Mouse (Mus musculus) kidney, adult 2 months (tissue): ENCODE measurements around the gene Add1. TPM values are rescaled to one million over a fixed set of nuclear protein-coding genes. Genes with fewer than 3 reads are reported as not detected.

Source experiments
- DNase-seq: peaks from one replicate; pipeline ENCODE4 v3.0.0; 2021
- H3K27ac ChIP-seq: fragments of 200-500 bp; 2 replicates; pipeline ENCODE4 v1.5.1; 2012; ENCODE audit warnings: low read depth, low read length, control low read depth, inconsistent platforms; ENCODE audit not compliant: insufficient read depth
- H3K27me3 ChIP-seq: fragments of 200-500 bp; replicated peaks from 2 replicates; pipeline ENCODE4 v1.6.1; 2012; ENCODE audit warnings: mild to moderate bottlenecking, moderate library complexity, low read length, inconsistent platforms; ENCODE audit not compliant: control insufficient read depth, insufficient read depth
- H3K36me3 ChIP-seq: fragments of 200-500 bp; 2 replicates; pipeline ENCODE4 v1.6.1; 2012; ENCODE audit warnings: mild to moderate bottlenecking, moderate library complexity, low read length, inconsistent platforms; ENCODE audit not compliant: control insufficient read depth, insufficient read depth
- H3K4me1 ChIP-seq: fragments of 200-500 bp; 2 replicates; pipeline ENCODE4 v1.6.1; 2011; ENCODE audit warnings: low read length; ENCODE audit not compliant: control insufficient read depth, insufficient read depth
- H3K4me3 ChIP-seq: fragments of 200-500 bp; 2 replicates; pipeline ENCODE4 v1.5.1; 2011; ENCODE audit warnings: mild to moderate bottlenecking, low read depth, low read length, control low read depth; ENCODE audit not compliant: insufficient read depth
- CTCF ChIP-seq: fragments of 200-500 bp; conservative IDR thresholded peaks from 2 replicates; pipeline ENCODE4 v1.5.1; 2011; ENCODE audit warnings: low read depth, mild to moderate bottlenecking, control low read depth, low read length, moderate library complexity, mixed read lengths; ENCODE audit not compliant: insufficient read depth, insufficient read length
- POLR2A ChIP-seq: fragments of 200-500 bp; IDR thresholded peaks from one replicate; pipeline ENCODE4 v1.6.1; 2011; ENCODE audit warnings: low read depth, low read length, control low read depth
- WGBS: fragments of 180-500 bp; shearing (Covaris S2); methylation state at CpG from one replicate; pipeline ENCODE4 v1.1.7; 2018; 5-methylcytosine and 5-hydroxymethylcytosine counted together
- polyA plus RNA-seq: library from polyadenylated mRNA; depleted of rRNA; stranded (reverse); fragments of >200 nt; gene quantifications from 2 replicates; pipeline ENCODE4 v1.2.3, GENCODE M21; 2012

Add1 gene
- polyA plus RNA-seq, 1 experiment = 129 TPM

DNA sequence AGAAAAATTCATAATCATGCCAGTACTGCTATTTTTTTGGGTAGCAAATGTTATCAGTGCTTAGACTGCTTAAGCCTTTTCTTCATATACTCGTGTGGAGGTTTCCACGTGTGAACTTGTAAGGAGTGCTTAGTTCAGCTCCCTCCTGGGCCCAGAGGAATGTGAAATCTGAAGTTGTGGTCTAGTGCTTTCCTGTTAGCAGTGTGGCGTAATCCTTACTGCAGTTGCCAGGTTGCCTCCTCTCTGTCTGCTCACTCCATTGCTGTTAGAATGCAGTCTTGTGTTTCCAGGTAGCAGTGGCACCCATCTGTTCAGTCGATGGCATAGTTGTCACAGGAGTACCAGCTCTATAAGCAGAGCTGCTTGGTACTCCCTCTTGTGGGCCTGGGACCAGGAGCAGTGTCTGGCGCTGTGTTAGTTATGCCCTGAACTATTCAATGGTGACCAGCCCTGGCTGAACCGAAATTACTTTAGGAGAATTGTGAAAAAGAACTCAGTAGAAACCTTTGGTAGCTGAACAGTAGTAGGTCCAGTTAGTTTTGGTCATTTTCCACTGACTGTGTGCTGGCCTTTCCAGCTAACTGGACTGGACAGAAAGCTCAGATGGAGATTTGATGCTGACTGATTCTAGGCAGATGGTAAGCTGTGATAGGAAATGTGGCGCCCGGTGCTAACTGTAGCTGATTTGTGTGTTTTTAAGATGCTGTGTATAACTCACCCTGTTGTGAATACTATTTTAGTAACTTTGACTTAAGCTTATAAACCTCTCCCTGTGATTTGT lies 33.8 kb downstream of the Add1 start:
- Histone ChIP-seq H3K4me1 (no peaks in the 10 kb centered on the region), H3K27me3 (no peaks in the 10 kb centered on the region), H3K4me3 (no peak overlapping the region), H3K27ac (no peak overlapping the region), H3K36me3 (peaks cover 1% of the 10 kb centered on the region)
- DNase-seq = no peak
- TF ChIP-seq CTCF = no peak; the same call in 1 of the 2 replicates
- TF ChIP-seq POLR2A = no peak
- WGBS = 71% methylated on average over 8 of the region's 8 CpGs

DNA sequence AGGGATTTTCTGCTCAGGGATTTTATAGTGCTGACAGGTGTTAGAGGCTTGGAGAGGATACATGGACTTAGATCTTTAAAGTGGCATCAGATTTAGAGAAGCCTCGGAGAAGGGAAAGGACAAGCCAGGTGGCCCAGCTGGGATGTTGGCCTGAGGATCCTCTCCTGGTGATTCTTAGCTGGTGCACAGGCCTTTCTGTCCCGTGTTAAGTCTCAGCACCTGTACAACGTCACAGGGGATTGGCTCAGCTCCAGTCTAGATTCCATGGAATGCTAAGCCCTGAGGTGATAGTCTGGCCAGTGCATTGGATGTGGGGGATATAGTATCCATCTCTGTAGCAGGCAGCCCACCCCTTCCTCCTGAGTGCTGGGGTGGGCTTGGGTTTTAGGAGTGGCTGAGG lies 34.8 kb downstream of the Add1 start:
- H3K4me3 ChIP-seq = no peak overlapping the region
- no peaks in the 10 kb centered on the region for H3K4me1 ChIP-seq
- WGBS = 43% methylated on average over 3 of the region's 3 CpGs
- peaks cover 1% of the 10 kb centered on the region; the same call in 1 of the 2 replicates for H3K36me3 ChIP-seq
- no peak overlapping the region for H3K27ac ChIP-seq
- TF ChIP-seq POLR2A = no peak
- TF ChIP-seq CTCF = no peak
- H3K27me3 ChIP-seq = no peaks in the 10 kb centered on the region
- no peak for DNase-seq

DNA sequence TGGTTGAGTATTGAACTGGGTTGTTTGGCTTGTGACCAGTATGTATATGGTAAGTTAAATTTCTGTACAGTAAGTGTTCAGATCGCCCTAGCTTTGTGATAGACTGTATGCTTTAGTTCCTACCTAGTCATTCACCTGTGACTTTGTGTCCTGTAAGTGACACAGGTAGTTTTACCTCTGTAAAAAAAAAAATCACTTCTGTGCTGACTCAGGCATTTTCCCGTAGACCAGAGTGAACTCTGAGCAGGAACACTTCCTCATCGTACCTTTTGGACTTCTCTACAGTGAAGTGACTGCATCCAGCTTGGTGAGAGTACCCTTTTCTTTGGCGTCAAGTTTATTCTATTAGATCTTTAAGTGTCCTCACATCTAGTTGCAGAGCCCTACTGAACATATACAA lies 36.5 kb downstream of the Add1 start:
- Histone ChIP-seq H3K4me1 (no peaks in the 10 kb centered on the region), H3K36me3 (peaks cover 4% of the 10 kb centered on the region; the same call in 1 of the 2 replicates), H3K4me3 (no peak overlapping the region), H3K27ac (no peak overlapping the region), H3K27me3 (no peaks in the 10 kb centered on the region)
- no peak for TF ChIP-seq CTCF
- TF ChIP-seq POLR2A = no peak
- peak; percentile 43 for DNase-seq
- WGBS = 72% methylated on average over 4 of the region's 4 CpGs

DNA sequence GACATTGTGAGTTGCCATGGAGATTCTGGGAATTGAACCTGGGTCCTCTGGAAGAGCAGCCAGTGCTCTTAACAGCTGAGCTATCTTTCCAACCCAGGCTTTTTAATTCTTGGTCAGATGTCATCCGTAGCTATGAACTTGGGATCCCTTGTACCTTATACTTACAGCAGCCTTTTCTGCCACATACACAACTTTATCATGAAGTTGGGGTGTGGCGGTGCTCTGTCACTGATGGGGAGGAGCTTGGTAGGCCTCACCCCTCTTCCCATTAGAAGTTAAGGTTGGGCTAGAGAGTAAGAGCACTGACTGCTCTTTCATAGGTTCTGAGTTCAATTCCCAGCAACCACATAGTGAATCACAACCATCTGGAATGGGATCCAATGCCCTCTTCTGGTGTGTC lies 59.5 kb downstream of the Add1 start:
- Histone ChIP-seq H3K27me3 (no peaks in the 10 kb centered on the region), H3K27ac (no peak overlapping the region), H3K36me3 (no peaks in the 10 kb centered on the region), H3K4me3 (no peak overlapping the region), H3K4me1 (no peaks in the 10 kb centered on the region; the same call in 1 of the 2 replicates)
- DNase-seq = no peak
- 97% methylated on average over 2 of the region's 2 CpGs for WGBS
- TF ChIP-seq CTCF (no peak), POLR2A (no peak)

DNA sequence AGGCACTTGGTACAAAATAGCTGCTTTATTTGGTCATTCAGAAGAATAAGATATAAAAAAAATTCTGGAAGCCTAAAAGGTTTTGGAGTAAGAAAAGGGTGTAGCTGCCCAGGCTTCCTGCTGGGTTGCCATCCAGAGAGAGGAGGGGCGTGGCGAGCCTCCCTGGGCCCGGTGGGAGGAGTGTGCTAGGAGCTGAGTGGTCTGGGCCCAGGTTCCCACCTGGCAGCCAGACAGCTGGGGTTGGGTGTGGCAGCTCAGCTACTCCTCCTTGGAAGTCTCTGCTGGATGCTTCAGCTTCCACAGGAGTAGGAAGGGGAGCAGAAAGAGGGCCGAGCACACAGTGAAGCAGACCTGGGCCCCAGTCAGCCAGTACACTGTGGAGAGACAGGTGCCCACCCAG lies 60.2 kb downstream of the Add1 start:
- H3K27ac ChIP-seq = no peak overlapping the region
- H3K36me3 ChIP-seq = no peaks in the 10 kb centered on the region
- no peaks in the 10 kb centered on the region for H3K27me3 ChIP-seq
- no peaks in the 10 kb centered on the region; the same call in 1 of the 2 replicates for H3K4me1 ChIP-seq
- DNase-seq = no peak
- no peak for TF ChIP-seq CTCF
- no peak for TF ChIP-seq POLR2A
- H3K4me3 ChIP-seq = no peak overlapping the region
- WGBS = 71% methylated on average over 4 of the region's 4 CpGs

DNA sequence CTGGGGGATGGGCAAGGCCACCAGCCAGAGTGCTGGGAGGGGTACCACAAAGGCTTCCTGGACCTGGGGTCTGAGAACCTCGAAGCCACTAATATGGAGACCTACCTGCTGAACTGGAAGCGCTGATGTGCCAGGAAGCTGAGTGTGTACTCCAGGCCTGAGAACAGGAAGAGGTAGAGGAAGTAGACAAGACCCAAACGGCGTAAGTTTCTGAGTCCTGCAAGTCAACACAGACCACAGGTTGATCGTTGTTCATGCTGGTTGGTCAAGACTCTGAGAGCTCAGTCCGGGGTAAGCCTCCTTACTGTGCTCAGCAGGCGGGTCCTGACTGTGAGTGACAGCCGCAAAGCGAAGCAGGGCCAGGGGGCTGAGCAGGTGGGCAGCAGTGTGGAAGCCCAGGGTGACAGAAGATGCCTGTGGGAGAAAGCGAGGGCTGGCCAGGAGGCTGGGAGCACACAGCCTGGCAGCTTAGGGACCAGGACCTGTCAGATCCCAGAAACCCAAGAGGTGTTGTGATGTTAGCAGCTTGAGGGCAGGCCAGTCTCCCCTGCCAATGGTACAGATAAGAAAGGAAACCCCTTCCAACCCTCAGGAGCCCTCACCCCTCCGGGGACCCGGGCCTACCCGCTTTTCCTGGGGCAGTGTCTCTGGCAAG lies 61.4 kb downstream of the Add1 start:
- no peak overlapping the region for H3K4me3 ChIP-seq
- H3K36me3 ChIP-seq = no peaks in the 10 kb centered on the region
- H3K4me1 ChIP-seq = no peaks in the 10 kb centered on the region; the same call in 1 of the 2 replicates
- no peaks in the 10 kb centered on the region for H3K27me3 ChIP-seq
- 87% methylated on average over 13 of the region's 13 CpGs for WGBS
- H3K27ac ChIP-seq = no peak overlapping the region
- no peak for TF ChIP-seq CTCF
- no peak for DNase-seq

DNA sequence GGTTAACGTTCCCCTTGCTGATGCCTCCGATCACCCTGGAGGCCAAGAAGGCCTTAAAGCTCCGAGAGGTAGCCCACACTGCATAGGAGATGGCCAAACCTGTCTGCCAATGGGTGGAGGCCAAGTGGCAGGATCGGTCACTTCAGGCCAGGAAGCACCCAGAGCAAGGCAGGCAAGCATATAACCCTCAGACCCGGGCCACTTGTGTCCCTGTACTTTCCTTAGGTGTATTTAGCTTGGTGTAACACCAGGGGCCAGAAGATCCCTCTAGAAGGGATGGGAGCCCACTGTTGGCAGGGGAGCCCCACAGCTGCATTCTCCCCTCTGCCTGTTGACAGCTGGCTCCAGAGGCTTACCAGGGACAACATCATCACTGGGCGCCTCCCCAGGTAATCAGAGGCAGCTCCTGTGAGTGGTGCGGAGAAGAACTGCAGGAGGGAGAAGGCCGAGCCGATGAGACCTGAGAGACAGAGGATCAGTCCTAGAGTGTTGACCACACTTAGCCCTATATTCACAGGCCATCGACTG lies 62.3 kb downstream of the Add1 start:
- TF ChIP-seq CTCF (no peak), POLR2A (no peak)
- Histone ChIP-seq H3K4me3 (no peak overlapping the region), H3K27ac (no peak overlapping the region), H3K36me3 (no peaks in the 10 kb centered on the region), H3K27me3 (no peaks in the 10 kb centered on the region), H3K4me1 (no peaks in the 10 kb centered on the region; the same call in 1 of the 2 replicates)
- no peak for DNase-seq
- WGBS = 65% methylated on average over 10 of the region's 10 CpGs
